Mouse (Mus musculus): Measurements from ENCODE around the gene Vwa5a.

Vwa5a gene

GRCm38 (mm10) chr9:38718102-38718501 lies at the start of gene Vwa5a:
Gene Vwa5a, plus strand, starts transcription at chr9:38718268.
- DNase-seq = peak; percentile 47 to 68

- DNase-seq = no peak
Measured at GRCm38 (mm10) chr9:38672887-38673286, 45.2 kb upstream of the Vwa5a start.

GRCm38 (mm10) chr9:38674501-38674900 lies 43.6 kb upstream of the Vwa5a start, which contains the start of gene Olfr918:
Gene Olfr918, minus strand, starts transcription at chr9:38674601.
- no peak for DNase-seq

- peak; percentile 16 to 23 for DNase-seq
Measured at GRCm38 (mm10) chr9:38718927-38719441, 916 bp downstream of the Vwa5a start.

- DNase-seq = no peak
Measured at GRCm38 (mm10) chr9:38724044-38724443, 6.0 kb downstream of the Vwa5a start.

- no peak for DNase-seq
Measured at GRCm38 (mm10) chr9:38728218-38728617, 10.2 kb downstream of the Vwa5a start.

DNA sequence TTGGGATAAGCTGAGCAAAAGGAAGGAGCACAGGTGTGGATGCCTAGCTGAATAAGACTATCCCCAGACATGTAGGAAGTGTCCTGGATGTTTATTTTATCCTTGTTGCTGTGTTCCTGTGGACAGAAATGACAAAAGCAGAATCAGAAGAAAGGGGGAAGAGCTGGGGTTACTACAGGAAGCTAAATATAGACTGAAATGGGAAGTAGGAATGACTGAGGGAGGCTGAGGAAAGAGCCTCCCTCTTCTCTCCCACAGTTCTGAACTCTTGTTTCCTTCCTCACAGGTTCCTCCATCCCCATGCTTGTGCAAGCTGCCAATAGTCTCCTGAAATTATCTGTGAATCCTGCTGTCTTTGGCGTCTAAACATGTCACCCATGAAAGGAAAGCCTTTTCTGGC lies 23.3 kb downstream of the Vwa5a start:
- no peak for DNase-seq

DNA sequence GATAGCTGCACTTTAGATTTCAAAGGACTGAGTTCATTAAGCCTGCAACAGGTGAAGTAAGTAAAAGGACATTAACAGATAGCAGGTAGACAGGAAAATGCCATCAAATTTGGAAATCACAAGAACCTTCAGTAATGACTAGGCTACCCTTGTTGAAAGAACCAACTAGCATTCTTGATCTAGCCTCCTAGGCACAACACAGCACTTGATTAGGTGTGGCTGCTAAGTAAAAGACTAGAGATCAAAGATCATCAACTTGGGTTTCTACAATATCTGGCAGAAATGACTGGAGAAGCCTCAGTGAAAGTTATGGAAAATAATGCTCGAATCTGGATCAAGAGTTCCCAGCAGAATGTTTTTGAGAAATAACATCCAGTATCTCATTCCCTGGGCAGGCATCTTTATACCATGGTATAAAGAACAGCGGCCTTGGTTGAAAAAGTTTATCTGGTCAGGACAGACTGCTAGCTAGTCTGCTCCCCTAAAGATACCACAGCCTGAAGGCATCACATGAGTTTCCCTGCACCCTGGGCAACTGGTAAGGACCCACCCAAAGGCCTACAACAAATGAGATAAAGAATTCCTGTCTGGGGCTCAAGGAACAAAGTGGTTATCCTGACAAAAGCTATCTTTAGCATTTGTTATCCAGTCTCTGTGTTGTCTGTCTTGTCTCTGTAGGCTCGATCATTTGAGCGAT lies 26.7 kb downstream of the Vwa5a start:
- DNase-seq = no peak

DNA sequence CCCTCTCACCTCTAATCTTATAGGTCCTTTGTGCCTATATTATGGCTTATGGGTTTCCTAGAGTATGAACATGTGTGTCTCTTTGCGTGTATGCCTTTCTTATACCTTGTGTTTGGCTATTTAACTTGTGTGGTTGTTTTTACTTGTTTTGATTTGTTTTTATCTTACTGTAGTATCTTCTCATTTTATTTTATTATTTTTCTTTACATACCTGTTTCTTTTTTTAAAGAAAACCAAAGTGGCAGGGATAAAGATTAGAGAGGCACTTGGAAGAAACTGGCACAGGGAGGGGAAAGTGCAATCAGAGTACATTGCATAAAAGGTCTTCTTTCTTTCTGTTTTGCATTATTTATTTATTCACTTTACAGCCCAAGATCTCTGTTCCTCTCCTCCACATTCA lies 33.9 kb downstream of the Vwa5a start, which contains the start of gene Olfr920:
Gene Olfr920, plus strand, starts transcription at position 301 of the 400 bp plus-strand sequence.
- DNase-seq = no peak

- no peak for DNase-seq
Measured at GRCm38 (mm10) chr9:38772768-38773167, 54.7 kb downstream of the Vwa5a start, which contains the start of gene Olfr921. Gene Olfr921, plus strand, starts transcription at chr9:38773068.

DNA sequence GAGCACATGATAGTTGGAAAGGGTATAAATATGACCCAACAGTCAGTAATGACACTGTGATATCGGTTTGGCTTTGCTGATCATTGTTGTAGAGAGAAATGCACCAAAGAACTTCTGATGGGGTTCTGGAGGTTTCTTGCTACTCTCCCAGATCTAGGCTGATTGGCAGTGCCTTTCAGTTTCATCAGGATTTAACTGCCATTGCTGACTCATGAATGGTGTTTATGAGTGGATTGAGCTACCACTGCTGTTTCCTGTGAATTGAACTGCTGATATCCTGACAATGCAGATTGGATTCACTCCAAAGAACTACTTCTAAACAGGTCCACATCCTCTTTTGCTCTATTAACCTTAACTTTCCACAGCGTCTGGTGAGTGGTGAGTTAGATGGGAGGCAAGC lies 74.6 kb downstream of the Vwa5a start:
- no peak for DNase-seq

All from kidney, postnatal 36 days (tissue).